Mouse (Mus musculus) testis, adult 2 months (tissue): ENCODE results near the gene Eno2.

Source experiments
- CTCF ChIP-seq: fragments of 200-500 bp; IDR thresholded peaks from 2 replicates; pipeline ENCODE4 v1.5.1; 2012; ENCODE audit warnings: low read depth, mild to moderate bottlenecking, inconsistent platforms, low read length, moderate library complexity; ENCODE audit not compliant: control insufficient read depth, insufficient read depth, insufficient replicate concordance
- POLR2A ChIP-seq: fragments of 200-500 bp; IDR thresholded peaks from 2 replicates; pipeline ENCODE4 v1.6.1; 2012; ENCODE audit warnings: low read depth, mild to moderate bottlenecking, inconsistent platforms, low read length, moderate library complexity; ENCODE audit not compliant: control insufficient read depth

DNA sequence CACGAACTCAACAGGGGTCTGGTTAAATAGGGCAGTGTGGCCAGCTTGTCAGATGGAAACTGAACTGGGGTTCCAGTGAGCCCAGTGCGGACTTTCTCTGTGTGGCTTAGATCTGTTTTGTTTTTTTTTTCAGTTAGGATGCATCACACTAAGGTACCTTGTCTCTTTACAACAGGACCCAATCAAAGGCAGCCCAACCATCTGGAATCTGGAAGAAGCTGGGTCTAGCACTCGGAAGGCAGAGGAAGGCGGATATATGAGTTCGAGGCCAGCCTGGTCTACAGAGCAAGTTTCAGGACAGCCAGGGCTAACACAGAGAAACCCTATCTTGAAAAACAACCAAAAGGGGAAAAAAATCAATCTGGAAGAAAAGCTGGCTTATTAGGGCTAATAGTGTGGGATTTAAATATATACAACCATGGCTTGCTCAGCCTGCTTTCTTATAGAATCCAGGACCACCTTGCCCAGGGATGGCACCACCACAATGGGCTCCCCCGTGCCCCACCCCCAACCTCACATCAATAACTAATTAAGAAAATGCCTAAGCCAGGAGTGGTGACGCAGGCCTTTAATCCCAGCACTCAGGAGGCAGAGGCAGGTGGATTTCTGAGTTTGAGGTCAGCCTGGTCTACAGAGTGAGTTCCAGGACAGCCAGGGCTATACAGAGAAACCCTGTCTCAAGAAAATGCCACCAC lies 37.1 kb upstream of the Eno2 start:
- no peak for TF ChIP-seq CTCF
- no peak for TF ChIP-seq POLR2A
